Mouse (Mus musculus) kidney, adult 2 months (tissue): ENCODE data around the gene Alg9.

Experiments
- CTCF ChIP-seq: fragments of 200-500 bp; conservative IDR thresholded peaks from 2 replicates; pipeline ENCODE4 v1.5.1; 2011; ENCODE audit warnings: low read depth, mild to moderate bottlenecking, control low read depth, low read length, moderate library complexity, mixed read lengths; ENCODE audit not compliant: insufficient read depth, insufficient read length
- POLR2A ChIP-seq: fragments of 200-500 bp; IDR thresholded peaks from one replicate; pipeline ENCODE4 v1.6.1; 2011; ENCODE audit warnings: low read depth, low read length, control low read depth

GRCm38 (mm10) chr9:50753947-50754346 is 20.9 kb upstream of the Alg9 start:
- TF ChIP-seq CTCF (no peak), POLR2A (no peak)
